8 mouse cellular contexts compared by ENCODE assay signal in genomic region chr16:33185261-33186046, GRCm38 (mm10). TPM values are rescaled to one million over a fixed set of nuclear protein-coding genes. Genes with fewer than 3 reads are reported as not detected.
A peak's percentile ranks its signal among the peaks of the same experiment; 100 is the strongest.
DNase-seq lines count a peak whose midpoint lies in the region; ATAC-seq and TF ChIP-seq lines count a peak whose summit lies in the region.

No protein-coding gene starts in this region.

- in situ Hi-C loops in CH12.LX (cut with MboI; ENCODE audit: low pct_ligation_motif_present, low pct_unique_long_range_greater_than_20kb, low sequenced_read_pairs) = loop anchor here (10.0 to 25.0 kb wide), 2 partner anchors 389 to 777 kb away; partner anchors contain the start of gene Umps

- peak; percentile 36 for ATAC-seq in granulocyte monocyte progenitor cell, adult 5-6 weeks (replicated peaks; ENCODE audit: poor library complexity, severe bottlenecking)
- peak; percentile 61 for ATAC-seq in intestine, postnatal 0 days
- ATAC-seq in neural tube, embryonic 14.5 days (ENCODE audit: low read depth) = peak; percentile 72

- H3K9me3 ChIP-seq in CH12.LX (replicated peaks; ENCODE audit: low read length) = no peaks in the 10 kb centered on the region
- no peaks in the 10 kb centered on the region for H3K9me3 ChIP-seq in intestine, postnatal 0 days (ENCODE audit: control insufficient read depth)
- H3K9me3 ChIP-seq in neural tube, embryonic 14.5 days (ENCODE audit: control insufficient read depth, low read length) = no peaks in the 10 kb centered on the region

- peaks cover 3% of the 10 kb centered on the region; the same call in 1 of the 2 replicates for H3K79me2 ChIP-seq in CH12.LX (replicated peaks; ENCODE audit: control insufficient read depth, extremely low read depth, insufficient read depth, poor library complexity, severe bottlenecking)

- peak overlapping the region; percentile 84 to 99 (median 87) for H3K4me3 ChIP-seq in CH12.LX (replicated peaks in 1 of 3; ENCODE audit: low read depth in 2 of 3, low read length in 2 of 3, poor library complexity in 1 of 3)
- H3K4me3 ChIP-seq in intestine, postnatal 0 days (ENCODE audit: low read depth, low read length) = peak overlapping the region; percentile 93
- peak overlapping the region; percentile 84 for H3K4me3 ChIP-seq in lung, adult 2 months (replicated peaks; ENCODE audit: extremely low read depth, low read depth, low read length)
- peak overlapping the region; percentile 74 for H3K4me3 ChIP-seq in neural tube, embryonic 14.5 days (ENCODE audit: low read depth, low read length)

- dilution Hi-C loops in CH12.LX (cut with MboI; ENCODE audit: extremely low pct_ligation_motif_present, extremely low pct_unique_long_range_greater_than_20kb, low sequenced_read_pairs) = no loop called here

- TF ChIP-seq EP300 in CH12.LX (IDR thresholded peaks at IDR 0.05; ENCODE audit: low read length) = no peak

- no peak for TF ChIP-seq RAD21 in CH12.LX (IDR thresholded peaks at IDR 0.05; ENCODE audit: low read depth, low read length)

- peak overlapping the region; percentile 100 for H3K9ac ChIP-seq in CH12.LX (ENCODE audit: insufficient read depth, low read depth)
- peak overlapping the region; percentile 99 for H3K9ac ChIP-seq in intestine, postnatal 0 days (ENCODE audit: low read depth, low read length)
- H3K9ac ChIP-seq in neural tube, embryonic 14.5 days (replicated peaks; ENCODE audit: low read depth, low read length) = peak overlapping the region; percentile 90

- H3K36me3 ChIP-seq in CH12.LX (replicated peaks in 1 of 2; ENCODE audit: control insufficient read depth in 1 of 2, insufficient read depth in 1 of 2, low read length in 1 of 2) = peaks cover 0 to 3% of the 10 kb centered on the region in 2 experiments
- no peaks in the 10 kb centered on the region for H3K36me3 ChIP-seq in intestine, postnatal 0 days (ENCODE audit: control insufficient read depth, insufficient read depth)
- H3K36me3 ChIP-seq in neural tube, embryonic 14.5 days (ENCODE audit: control insufficient read depth, insufficient read depth, low read length) = no peaks in the 10 kb centered on the region

- peaks cover 0 to 24% of the 10 kb centered on the region in 2 experiments for H3K4me1 ChIP-seq in CH12.LX (ENCODE audit: control insufficient read depth in 1 of 2, insufficient read depth in 2 of 2)
- peaks cover 9% of the 10 kb centered on the region for H3K4me1 ChIP-seq in intestine, postnatal 0 days (replicated peaks; ENCODE audit: control insufficient read depth, insufficient read depth, low read length)
- H3K4me1 ChIP-seq in lung, adult 2 months (ENCODE audit: control insufficient read depth, insufficient read depth, low read length) = peaks cover 5% of the 10 kb centered on the region
- peaks cover 25% of the 10 kb centered on the region for H3K4me1 ChIP-seq in neural tube, embryonic 14.5 days (ENCODE audit: control insufficient read depth, insufficient read depth, low read length)

- H3K4me2 ChIP-seq in CH12.LX (ENCODE audit: insufficient read depth, low read depth, poor library complexity, severe bottlenecking) = peak overlapping the region; percentile 70
- H3K4me2 ChIP-seq in intestine, postnatal 0 days (replicated peaks; ENCODE audit: low read depth) = peak overlapping the region; percentile 80
- H3K4me2 ChIP-seq in neural tube, embryonic 14.5 days (ENCODE audit: low read depth, low read length) = peak overlapping the region; percentile 99

- H3K27ac ChIP-seq in CH12.LX (ENCODE audit: insufficient read depth, low read depth) = peak overlapping the region; percentile 27; the same call in 1 of the 2 replicates
- peak overlapping the region; percentile 95 for H3K27ac ChIP-seq in intestine, postnatal 0 days (ENCODE audit: low read depth, low read length)
- peak overlapping the region; percentile 87 for H3K27ac ChIP-seq in neural tube, embryonic 14.5 days (ENCODE audit: low read depth, low read length)

- no peaks in the 10 kb centered on the region for H3K27me3 ChIP-seq in CH12.LX (replicated peaks)
- no peaks in the 10 kb centered on the region for H3K27me3 ChIP-seq in intestine, postnatal 0 days (replicated peaks; ENCODE audit: control insufficient read depth, insufficient read depth, low read length)
- no peaks in the 10 kb centered on the region for H3K27me3 ChIP-seq in neural tube, embryonic 14.5 days (ENCODE audit: control insufficient read depth, insufficient read depth, low read length)

- 0 out of 4 replicates have a peak, but pooled peaks of 1 of the 2 experiments have one; percentile 1 for TF ChIP-seq CTCF in CH12.LX (conservative IDR thresholded peaks at IDR 0.05 in 1 of 2, IDR thresholded peaks at IDR 0.05 in 1 of 2; ENCODE audit: low read depth in 2 of 2, low read length in 2 of 2)
- peak; percentile 43 for TF ChIP-seq CTCF in intestine, postnatal 0 days (IDR thresholded peaks at IDR 0.05; ENCODE audit: low read depth)
- no peak for TF ChIP-seq CTCF in lung, adult 2 months (IDR thresholded peaks at IDR 0.05; ENCODE audit: insufficient read depth, low read length)

- under 1% methylated on average over 56 of the region's 59 CpGs for WGBS in intestine, postnatal 0 days
- WGBS in lung, adult 2 months = under 1% methylated on average over 59 of the region's 59 CpGs
- WGBS in neural tube, embryonic 14.5 days = 0% methylated on average over 58 of the region's 59 CpGs

- DNase-seq in CH12.LX (ENCODE audit: extremely low read depth) = peak; percentile 28
- DNase-seq in adrenal gland, postnatal 10 days = peak; percentile 78
- peak; percentile 50 for DNase-seq in embryo, embryonic 11 days
- DNase-seq in lung, adult 2 months = peak; percentile 46
- peak; percentile 54 for DNase-seq in urinary bladder, postnatal 14 days (ENCODE audit: low spot score)

- TF ChIP-seq POLR2A in CH12.LX (IDR thresholded peaks at IDR 0.05; ENCODE audit: low read depth, low read length) = no peak
- no peak for TF ChIP-seq POLR2A in lung, adult 2 months (IDR thresholded peaks at IDR 0.05; ENCODE audit: borderline replicate concordance, extremely low read depth, low read depth, low read length)

TF ChIP-seq in CH12.LX, 34 proteins besides CTCF, POLR2A, EP300 and RAD21:
- peak; percentile 9; the same call in 1 of the 2 replicates for TF ChIP-seq SMC3 (IDR thresholded peaks at IDR 0.05; ENCODE audit: low read depth, low read length)
- peak; percentile 98 for TF ChIP-seq UBTF (IDR thresholded peaks at IDR 0.05; ENCODE audit: low read depth, low read length)
- TF ChIP-seq TCF12 (IDR thresholded peaks at IDR 0.05; ENCODE audit: low read depth, low read length) = 0 out of 2 replicates have a peak, but pooled peaks have one; percentile 0
- TF ChIP-seq SIN3A (IDR thresholded peaks at IDR 0.05; ENCODE audit: low read length) = peak; percentile 76
- TF ChIP-seq CHD2 (IDR thresholded peaks at IDR 0.05; ENCODE audit: low read length) = peak; percentile 9; the same call in 1 of the 2 replicates
- no peak; the same call in 1 of the 2 replicates for TF ChIP-seq RCOR1 (conservative IDR thresholded peaks at IDR 0.05; ENCODE audit: low read depth, low read length)
- TF ChIP-seq ZMIZ1 (IDR thresholded peaks at IDR 0.05; ENCODE audit: low read depth, low read length) = no peak

RNA-seq across cellular contexts. Expression of gene Osbpl11, which starts 0.6 kb away (rescaled TPM):
- 12.9 and 13.8 TPM in 2 replicates for total RNA-seq in CH12.LX (2012; rRNA removed)
- 10.5 and 10.8 TPM in 2 replicates for total RNA-seq in CH12.LX (2014; rRNA removed)
- 11.4 and 12.1 TPM in 2 replicates for polyA plus RNA-seq in CH12.LX (2012; ENCODE audit: insufficient read length, low read depth)
- 10 to 100 TPM; 43.8 to 57.3 TPM for total RNA-seq in adrenal gland, postnatal 10 days (2021)
- total RNA-seq in granulocyte monocyte progenitor cell, adult 5-6 weeks (2014; fragmentation: Nextera tagmentation) = 8.0 and 12.8 TPM in 2 replicates
- 16.7 and 22.3 TPM in 2 replicates for total RNA-seq in granulocyte monocyte progenitor cell, adult 5-6 weeks (2017)
- polyA plus RNA-seq in intestine, postnatal 0 days (2015; fragmentation: Nextera tagmentation; extraction: Ambion mirVana) = 9.2 and 10.0 TPM in 2 replicates
- polyA plus RNA-seq in lung, adult 2 months (2012; rRNA removed) = 11.1 and 11.3 TPM in 2 replicates
- 15.1 and 21.6 TPM in 2 replicates for polyA plus RNA-seq in neural tube, embryonic 14.5 days (2014; fragmentation: Nextera tagmentation; extraction: Ambion mirVana)

Comparison
In these comparisons a context has a peak if more than half of its experiments do, and no peak if none do; other contexts are left out.
1. Peak in every context shown above with its lines: DNase-seq, ATAC-seq, H3K4me3 ChIP-seq and H3K27ac ChIP-seq.
2. DNase-seq: peak in every context shown above with its lines; median percentile 78 in adrenal gland, postnatal 10 days; 54 in urinary bladder, postnatal 14 days; 50 in embryo, embryonic 11 days; 46 in lung, adult 2 months; 28 in CH12.LX.
3. H3K27ac ChIP-seq: peak in every context shown above with its lines; median percentile 95 in intestine, postnatal 0 days; 87 in neural tube, embryonic 14.5 days; 27 in CH12.LX.